Mouse (Mus musculus) G1E (cell line): ENCODE data around the gene Dph3. TPM values are rescaled to one million over a fixed set of nuclear protein-coding genes. Genes with fewer than 3 reads are reported as not detected.
A peak's percentile ranks its signal among the peaks of the same experiment; 100 is the strongest.

Experiments
- ATAC-seq: 2 replicates; pipeline ENCODE4 v1.8.0; 2016; ENCODE audit warnings: mild to moderate bottlenecking; ENCODE audit not compliant: insufficient number of reproducible peaks, poor library complexity, low FRiP score, severe bottlenecking; ENCODE audit errors: extremely low read depth
- DNase-seq: peaks from one replicate; pipeline ENCODE4 v3.0.0; 2012; ENCODE audit warnings: low spot score
- H3K27me3 ChIP-seq: 2 replicates; pipeline ENCODE4 v1.6.1; 2012; ENCODE audit warnings: mild to moderate bottlenecking, low read length, inconsistent platforms; ENCODE audit not compliant: insufficient read depth
- H3K36me3 ChIP-seq: replicated peaks from 2 replicates; pipeline ENCODE3; 2012; ENCODE audit warnings: mild to moderate bottlenecking, inconsistent platforms
- H3K4me1 ChIP-seq: 2 replicates; pipeline ENCODE4 v1.6.1; 2012; ENCODE audit warnings: low read depth, low read length, inconsistent platforms, mixed read lengths; ENCODE audit not compliant: insufficient read depth
- H3K4me3 ChIP-seq: 2 replicates; pipeline ENCODE4 v1.5.1; 2012; ENCODE audit warnings: low read depth, mild to moderate bottlenecking, inconsistent platforms, low read length, moderate library complexity, mixed read lengths
- H3K9me3 ChIP-seq: replicated peaks from 2 replicates; pipeline ENCODE4 v1.6.1; 2012; ENCODE audit warnings: inconsistent platforms
- CTCF ChIP-seq: IDR thresholded peaks from 2 replicates; pipeline ENCODE4 v1.5.1; 2012; ENCODE audit warnings: low read depth, low read length, inconsistent platforms, mixed read lengths
- GATA1 ChIP-seq: IDR thresholded peaks from 2 replicates; pipeline ENCODE4 v1.6.1; 2012; ENCODE audit warnings: borderline replicate concordance, low read length, inconsistent platforms, mixed read lengths
- TAL1 ChIP-seq: conservative IDR thresholded peaks from 2 replicates; pipeline ENCODE4 v1.6.1; 2012; ENCODE audit warnings: low read depth, low read length, inconsistent platforms, mixed read lengths
- polyA plus RNA-seq: library from polyadenylated mRNA; stranded (reverse); fragments of >175 nt; gene quantifications from 2 replicates; pipeline ENCODE4 v1.2.3, GENCODE M21; 2012
- total RNA-seq, 2 experiments: library from RNA; stranded (forward) in 1 of 2; stranded (reverse) in 1 of 2; fragments of 200-1000 nt in 1 of 2; fragments of >200 nt in 1 of 2; fragmentation: Nextera tagmentation in 1 of 2; gene quantifications; 2 replicates each; pipeline ENCODE4 v1.2.3; 2014 to 2017

The Dph3 gene
- total and polyA plus RNA-seq, 3 experiments, result 26.1 to 68.0 (median 67.3) TPM

DNA sequence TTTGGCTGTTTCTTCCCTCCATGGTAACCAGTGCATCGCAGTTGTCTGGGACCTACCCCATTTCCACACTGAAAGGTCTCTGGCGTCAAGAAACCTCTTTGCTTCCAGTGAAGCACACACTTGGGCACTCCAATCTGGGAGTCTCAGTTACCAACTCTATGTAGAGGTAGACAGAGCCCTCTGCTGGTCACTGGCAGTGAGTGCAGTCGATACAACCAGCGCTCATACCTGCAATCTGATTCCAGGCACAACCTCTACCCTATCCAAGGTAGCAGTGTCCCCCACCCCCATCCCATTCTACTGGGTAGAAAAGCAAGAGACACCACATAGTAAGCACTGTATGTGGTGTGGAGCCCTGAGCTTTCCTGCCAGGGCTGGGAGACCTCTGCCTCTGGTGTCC lies 53.0 kb downstream of the Dph3 start:
- Histone ChIP-seq H3K36me3 (no peaks in the 10 kb centered on the region), H3K27me3 (peaks cover 23% of the 10 kb centered on the region), H3K4me1 (no peaks in the 10 kb centered on the region), H3K4me3 (no peak overlapping the region), H3K9me3 (no peaks in the 10 kb centered on the region)
- ATAC-seq (no peak), DNase-seq (peak; percentile 15)
- TF ChIP-seq GATA1 (no peak), TAL1 (no peak), CTCF (peak; percentile 91)

Other genes starting within 250 kb of the Dph3 start
- not detected in 2 replicates for gene Galnt15, start 56.7 kb downstream of the Dph3 start, total RNA-seq (2014; fragmentation: Nextera tagmentation)
- gene Galnt15, start 56.7 kb downstream of the Dph3 start, total RNA-seq (2017), result 0.05 and 0.06 TPM in 2 replicates
- not detected in 2 replicates for gene Galnt15, start 56.7 kb downstream of the Dph3 start, polyA plus RNA-seq
- 28.3 and 36.0 TPM in 2 replicates for gene Oxnad1, start 355 bp downstream of the Dph3 start, total RNA-seq (2014; fragmentation: Nextera tagmentation)
- gene Oxnad1, start 355 bp downstream of the Dph3 start, total RNA-seq (2017), result 53.5 and 61.3 TPM in 2 replicates
- gene Oxnad1, start 355 bp downstream of the Dph3 start, polyA plus RNA-seq, result 8.1 and 13.0 TPM in 2 replicates
- 2.1 TPM in 1 of 2 replicates, not detected in the other for gene Msmb, start 56.3 kb upstream of the Dph3 start, total RNA-seq (2014; fragmentation: Nextera tagmentation)
- 0.41 and 0.44 TPM in 2 replicates for gene Msmb, start 56.3 kb upstream of the Dph3 start, total RNA-seq (2017)
- gene Msmb, start 56.3 kb upstream of the Dph3 start, polyA plus RNA-seq, result not detected in 2 replicates
- 197 and 228 TPM in 2 replicates for gene Ncoa4, start 74.1 kb upstream of the Dph3 start, total RNA-seq (2014; fragmentation: Nextera tagmentation)
- gene Ncoa4, start 74.1 kb upstream of the Dph3 start, total RNA-seq (2017), result 256 and 288 TPM in 2 replicates
- 6.6 and 6.8 TPM in 2 replicates for gene Ncoa4, start 74.1 kb upstream of the Dph3 start, polyA plus RNA-seq
- gene Timm23, start 116.2 kb upstream of the Dph3 start, total RNA-seq (2014; fragmentation: Nextera tagmentation), result 349 and 453 TPM in 2 replicates
- gene Timm23, start 116.2 kb upstream of the Dph3 start, total RNA-seq (2017), result 229 and 240 TPM in 2 replicates
- gene Timm23, start 116.2 kb upstream of the Dph3 start, polyA plus RNA-seq, result 468 and 573 TPM in 2 replicates
- gene Parg, start 116.2 kb upstream of the Dph3 start, total RNA-seq (2014; fragmentation: Nextera tagmentation), result 74.7 and 97.6 TPM in 2 replicates
- gene Parg, start 116.2 kb upstream of the Dph3 start, total RNA-seq (2017), result 105 and 123 TPM in 2 replicates
- 33.1 and 33.9 TPM in 2 replicates for gene Parg, start 116.2 kb upstream of the Dph3 start, polyA plus RNA-seq
- 1.7 TPM in 1 of 2 replicates, not detected in the other for gene Ogdhl, start 236.3 kb upstream of the Dph3 start, total RNA-seq (2014; fragmentation: Nextera tagmentation)
- 0.12 and 0.33 TPM in 2 replicates for gene Ogdhl, start 236.3 kb upstream of the Dph3 start, total RNA-seq (2017)
- 0.18 and 0.20 TPM in 2 replicates for gene Ogdhl, start 236.3 kb upstream of the Dph3 start, polyA plus RNA-seq